Mouse (Mus musculus): ENCODE measurements around the gene Pmf1.

- no peak for TF ChIP-seq CTCF (IDR thresholded peaks at IDR 0.05; ENCODE audit: low read depth, low read length)
- TF ChIP-seq POLR2A (IDR thresholded peaks at IDR 0.05; ENCODE audit: extremely low read depth, insufficient read depth, low read length), result no peak
Measured at GRCm38 (mm10) chr3:88453369-88453768, 43.2 kb upstream of the Pmf1 start.

All from liver, adult 2 months (tissue).